Mouse (Mus musculus) megakaryocyte, embryonic 14.5 days (primary cell): ENCODE results near the gene Bcl2l13.

ENCODE experiments used
- FLI1 ChIP-seq: IDR thresholded peaks from 2 replicates; pipeline ENCODE4 v1.6.1; 2012; ENCODE audit warnings: low read length, inconsistent platforms, mixed read lengths
- GATA1 ChIP-seq: IDR thresholded peaks from 3 replicates; pipeline ENCODE4 v1.6.1; 2012; ENCODE audit warnings: mixed read lengths, low read length, inconsistent platforms, borderline replicate concordance

DNA sequence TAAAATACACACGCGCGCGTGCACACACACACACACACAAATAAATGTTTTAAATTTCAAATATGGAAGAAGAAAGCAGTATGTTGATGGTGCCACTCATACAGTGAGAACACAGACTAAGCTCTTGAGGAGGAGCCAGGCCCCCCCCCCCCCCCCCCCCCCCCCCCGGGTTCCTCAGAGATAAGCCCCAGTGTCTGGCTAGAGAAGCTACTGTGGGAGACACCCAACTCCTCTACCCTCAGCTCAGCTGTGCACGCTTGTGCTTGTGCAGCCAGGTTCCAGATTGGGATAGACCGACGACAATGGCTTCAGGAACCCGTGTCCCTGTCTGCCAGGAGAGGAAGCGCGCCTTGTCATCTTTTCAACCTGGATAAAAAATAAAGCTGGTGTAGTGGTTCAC lies 45.9 kb upstream of the Bcl2l13 start:
- no peak for TF ChIP-seq GATA1
- TF ChIP-seq FLI1, result no peak
